Mouse (Mus musculus) lung, postnatal 0 days (tissue): ENCODE data around the gene Gm20388.

ENCODE experiments used
- CTCF ChIP-seq: IDR thresholded peaks from 2 replicates; pipeline ENCODE4 v1.5.1; 2016; ENCODE audit warnings: antibody characterized with exemption, mild to moderate bottlenecking
- EP300 ChIP-seq: IDR thresholded peaks from 2 replicates; pipeline ENCODE4 v1.6.1; 2016; ENCODE audit warnings: antibody characterized with exemption, mild to moderate bottlenecking, control low read depth

GRCm38 (mm10) chr8:120877005-120877404 is 966.4 kb downstream of the Gm20388 start:
- TF ChIP-seq CTCF (no peak), EP300 (peak; percentile 83)
